Mouse (Mus musculus) liver, embryonic 14.5 days (tissue): ENCODE data around the gene Carns1.

Experiments used
- CTCF ChIP-seq: IDR thresholded peaks from 2 replicates; pipeline ENCODE4 v1.5.1; 2016; ENCODE audit warnings: antibody characterized with exemption, low read depth, control low read depth
- EP300 ChIP-seq: IDR thresholded peaks from 2 replicates; pipeline ENCODE4 v1.6.1; 2016; ENCODE audit warnings: antibody characterized with exemption, low read depth

GRCm38 (mm10) chr19:4154437-4155222 is 20.6 kb downstream of the Carns1 start:
- TF ChIP-seq CTCF (no peak), EP300 (no peak)
